Mouse (Mus musculus) adipocyte (in vitro differentiated cells): ENCODE results near the gene Gstp3.
"Not testable (repeated sequence)": the region's sequence is repeated elsewhere in the genome, so short reads cannot be mapped to it uniquely, and the experiment has no call there.

Experiments used
- DNase-seq: peaks from one replicate; pipeline ENCODE4 v3.0.0-alpha.2; 2016; ENCODE audit warnings: low spot score

Gstp3 gene

DNA sequence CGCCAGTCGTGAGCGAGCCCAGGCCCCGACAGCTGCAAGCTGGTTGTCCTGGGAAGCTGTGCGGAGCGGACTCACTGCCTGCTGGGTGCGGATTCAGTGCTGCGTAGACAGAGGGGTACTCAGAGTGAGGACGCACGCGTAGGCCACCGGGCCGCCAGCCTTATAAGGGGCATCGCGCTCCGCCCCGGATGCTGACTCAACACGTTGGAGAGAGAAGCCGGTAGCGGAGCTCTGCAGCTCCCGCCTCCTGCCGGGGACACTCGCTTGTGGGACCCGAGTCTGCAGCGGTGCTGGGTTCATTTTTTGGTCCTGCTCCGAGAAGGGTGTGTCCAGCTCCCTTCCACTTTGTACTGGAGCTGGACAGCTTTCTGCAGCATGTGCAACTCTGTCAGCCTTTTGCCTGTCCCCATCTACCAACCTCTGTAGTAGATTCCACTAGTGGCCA lies 21.6 kb downstream of the Gstp3 start, which contains the start of gene Gstp1:
Gene Gstp1, minus strand, starts transcription at position 198 of the 445 bp plus-strand sequence.
- peak; percentile 92 for DNase-seq

DNA sequence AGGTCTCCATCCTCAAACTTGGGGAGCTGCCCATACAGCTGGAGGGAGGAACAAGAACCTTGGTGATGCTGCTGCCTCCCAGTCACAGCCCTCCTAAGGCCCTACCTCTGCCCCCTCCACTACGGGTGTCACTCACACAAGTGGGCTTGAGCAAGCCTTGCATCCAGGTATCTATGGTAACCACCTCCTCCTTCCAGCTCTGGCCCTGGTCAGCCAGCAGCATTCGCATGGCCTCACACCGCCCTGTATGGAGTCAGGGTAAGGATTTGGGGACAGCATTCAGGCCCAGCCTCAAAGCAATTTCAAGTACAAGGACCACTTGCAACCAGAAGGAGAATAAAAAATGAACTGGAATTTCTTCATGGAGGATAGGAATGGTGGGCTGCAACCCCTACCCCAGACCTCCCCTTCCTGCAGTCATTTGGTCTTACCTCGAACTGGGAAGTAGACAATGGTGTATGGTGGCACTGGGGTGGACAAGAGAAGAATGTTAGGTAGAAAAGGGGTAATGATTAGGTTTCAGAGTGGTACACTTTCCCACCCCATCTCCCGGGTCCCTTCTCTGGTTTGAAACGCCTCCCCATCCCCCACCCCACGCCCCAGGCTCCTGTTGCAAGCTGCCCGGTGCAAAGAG lies 22.1 kb downstream of the Gstp3 start:
- not testable (repeated sequence) for DNase-seq

DNA sequence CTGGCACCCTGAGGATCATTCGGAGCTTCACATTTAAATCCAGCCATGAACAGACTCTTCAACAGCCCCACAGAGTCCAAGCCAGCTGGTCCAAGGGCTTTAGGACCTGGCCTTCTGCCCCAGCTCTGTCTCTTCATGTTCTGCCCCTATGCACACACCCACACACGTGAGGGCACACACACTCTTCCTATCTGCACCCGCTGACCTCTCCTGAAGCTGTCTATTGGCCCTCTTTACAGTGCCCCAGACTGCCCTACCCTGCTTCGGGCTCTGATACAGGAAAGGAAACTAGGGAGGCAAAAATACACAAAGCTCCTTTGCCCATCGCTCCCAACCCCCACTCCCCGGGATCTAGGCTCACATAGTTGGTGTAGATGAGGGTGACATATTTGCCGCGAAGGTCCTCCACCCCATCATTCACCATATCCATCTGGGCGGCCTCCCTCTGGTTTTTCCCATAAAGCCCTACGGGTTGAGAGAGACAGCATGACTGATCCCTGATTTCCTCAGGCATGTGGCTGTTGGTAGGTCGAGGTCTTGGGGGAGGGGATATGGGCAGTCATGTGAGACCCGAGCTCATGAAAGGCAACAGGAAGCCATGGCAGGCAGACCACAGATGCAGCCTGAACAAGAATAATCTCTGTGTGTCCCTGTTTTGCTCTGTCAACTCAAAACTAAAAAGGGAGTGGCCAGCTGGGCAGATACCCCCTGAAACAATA lies 22.9 kb downstream of the Gstp3 start:
- no peak for DNase-seq

DNA sequence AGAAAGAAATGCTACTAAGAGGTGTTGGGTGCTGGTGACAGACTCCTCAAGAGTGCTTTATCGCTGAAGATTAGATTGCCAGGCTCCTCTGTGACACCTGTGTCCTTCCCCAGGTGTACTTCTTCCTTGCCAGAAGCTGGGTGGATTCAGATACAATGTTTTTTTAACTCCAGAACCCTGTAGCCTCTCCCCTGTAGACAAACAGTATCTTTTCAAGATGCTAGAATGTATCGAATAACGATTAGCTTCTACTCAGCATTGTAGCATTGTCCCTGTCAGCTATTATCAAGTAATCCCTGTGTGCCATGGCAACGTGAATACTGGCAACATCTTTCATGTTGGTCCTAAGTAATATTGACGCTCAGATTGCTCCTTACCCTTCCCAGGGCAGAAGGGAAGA lies 25.6 kb downstream of the Gstp3 start:
- DNase-seq, result no peak

DNA sequence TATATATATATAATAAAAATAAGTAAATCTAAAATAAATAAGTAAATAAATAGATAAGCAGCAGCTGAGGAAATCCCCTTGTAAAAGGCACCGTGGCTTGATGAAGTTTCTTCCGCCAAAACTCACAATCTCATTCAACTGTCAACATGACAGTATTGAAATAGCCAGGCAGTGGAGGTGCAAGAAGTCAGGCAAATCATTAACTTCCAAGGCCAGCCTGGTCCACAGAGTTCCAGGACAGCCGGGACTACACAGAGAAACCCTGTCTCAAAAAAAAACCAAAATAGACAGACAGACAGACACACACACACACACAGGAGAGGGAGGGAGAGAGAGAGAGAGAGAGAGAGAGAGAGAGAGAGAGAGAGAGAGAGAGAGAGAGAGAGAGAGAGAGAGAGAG lies 26.1 kb downstream of the Gstp3 start:
- no peak for DNase-seq

DNA sequence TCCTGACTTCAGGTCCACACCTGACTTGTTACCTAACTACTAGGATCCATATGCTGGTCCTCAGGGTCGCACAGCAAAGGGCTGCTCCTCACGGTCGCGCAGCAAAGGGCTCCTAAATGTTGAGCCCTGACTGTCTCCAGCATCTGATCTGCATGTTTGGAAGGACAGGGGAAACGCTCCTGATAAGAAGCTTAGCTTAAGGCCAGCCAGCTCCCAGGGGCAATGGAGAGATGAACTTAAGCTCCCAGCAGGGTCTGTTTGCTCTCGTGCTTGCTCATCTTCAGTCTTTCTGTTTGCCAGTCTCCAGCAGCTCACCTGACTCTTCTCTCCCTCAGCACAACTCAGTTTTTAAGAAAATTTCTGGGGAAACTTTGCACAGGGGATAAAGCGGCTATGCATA lies 26.7 kb downstream of the Gstp3 start:
- no peak for DNase-seq

DNA sequence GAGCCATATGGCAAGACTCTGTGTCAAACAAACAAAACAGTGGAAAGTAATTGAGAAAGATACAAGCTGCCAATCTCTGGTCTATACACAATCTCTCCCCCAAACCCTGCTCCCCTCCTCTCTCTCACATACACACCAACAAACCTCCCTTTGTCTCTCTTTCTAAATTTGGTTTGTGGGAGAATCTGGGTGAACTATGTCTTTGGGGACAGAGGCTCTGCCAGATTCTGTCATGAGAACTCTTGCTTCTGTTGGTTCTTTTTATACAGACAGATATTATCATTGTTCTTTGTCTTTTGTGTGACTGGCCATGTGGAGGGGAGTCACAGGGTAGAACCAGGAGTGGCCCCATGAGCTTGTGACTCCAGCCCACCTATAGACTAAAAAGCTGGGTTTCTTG lies 31.8 kb downstream of the Gstp3 start:
- DNase-seq, result no peak

DNA sequence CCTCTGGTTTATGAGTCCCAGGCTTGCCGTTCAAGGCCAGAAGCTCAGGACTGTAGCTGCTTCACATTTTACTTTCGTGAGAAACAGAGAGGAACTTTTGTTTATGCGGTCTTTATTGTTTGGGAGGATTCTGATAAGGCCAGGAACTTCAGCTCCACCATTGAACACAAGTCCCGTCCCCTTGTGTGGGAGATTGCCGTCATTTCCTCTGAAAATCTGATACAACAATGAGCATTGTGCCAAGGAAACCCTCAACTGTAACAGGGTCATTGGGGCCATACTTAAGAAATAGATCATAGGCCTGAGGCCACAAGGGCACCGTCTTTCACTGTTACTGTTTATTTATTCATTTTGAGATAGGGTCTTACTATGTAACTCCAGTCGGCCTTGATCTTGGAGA lies 36.2 kb downstream of the Gstp3 start:
- DNase-seq, result no peak

DNA sequence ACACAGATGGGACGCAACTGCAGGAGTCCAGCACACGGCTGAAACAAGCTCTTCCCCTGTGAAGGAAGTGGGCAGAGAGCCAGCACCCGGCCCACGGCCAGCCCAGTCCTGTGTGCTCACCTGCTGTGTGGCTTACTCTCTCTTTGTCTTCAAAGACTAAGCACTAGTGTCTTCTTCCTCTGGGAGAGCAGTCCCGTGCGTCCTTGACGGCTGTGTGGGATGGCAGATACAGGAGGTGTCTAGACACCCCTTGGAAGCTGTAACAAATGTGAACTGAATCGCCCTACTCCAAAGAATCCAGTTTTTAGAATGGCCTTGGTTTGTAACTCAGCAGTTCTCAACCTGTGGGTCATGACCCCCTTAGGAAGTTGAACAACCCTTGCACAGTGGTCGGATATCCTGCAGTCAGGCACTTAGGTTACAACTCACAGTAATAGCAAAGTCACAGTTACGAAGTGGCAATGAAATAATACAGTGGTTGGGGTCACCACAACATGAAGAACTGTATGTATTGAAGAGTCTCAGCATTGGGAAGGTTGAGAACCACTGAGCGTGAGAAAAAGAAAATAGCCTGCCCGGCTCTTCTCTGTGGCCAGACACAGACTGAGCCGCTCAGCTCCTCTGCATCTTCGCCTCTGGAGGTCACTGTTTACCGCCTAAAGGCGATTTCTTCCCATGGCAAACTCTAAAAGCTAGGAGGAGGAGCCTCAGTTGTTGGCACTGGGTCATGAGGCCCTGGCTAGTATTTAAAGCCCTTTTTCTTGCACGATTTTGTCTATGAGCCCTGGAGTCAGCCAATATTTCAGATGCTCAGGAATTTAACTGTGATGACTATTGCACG lies 40.4 kb downstream of the Gstp3 start:
- DNase-seq, result peak; percentile 98

DNA sequence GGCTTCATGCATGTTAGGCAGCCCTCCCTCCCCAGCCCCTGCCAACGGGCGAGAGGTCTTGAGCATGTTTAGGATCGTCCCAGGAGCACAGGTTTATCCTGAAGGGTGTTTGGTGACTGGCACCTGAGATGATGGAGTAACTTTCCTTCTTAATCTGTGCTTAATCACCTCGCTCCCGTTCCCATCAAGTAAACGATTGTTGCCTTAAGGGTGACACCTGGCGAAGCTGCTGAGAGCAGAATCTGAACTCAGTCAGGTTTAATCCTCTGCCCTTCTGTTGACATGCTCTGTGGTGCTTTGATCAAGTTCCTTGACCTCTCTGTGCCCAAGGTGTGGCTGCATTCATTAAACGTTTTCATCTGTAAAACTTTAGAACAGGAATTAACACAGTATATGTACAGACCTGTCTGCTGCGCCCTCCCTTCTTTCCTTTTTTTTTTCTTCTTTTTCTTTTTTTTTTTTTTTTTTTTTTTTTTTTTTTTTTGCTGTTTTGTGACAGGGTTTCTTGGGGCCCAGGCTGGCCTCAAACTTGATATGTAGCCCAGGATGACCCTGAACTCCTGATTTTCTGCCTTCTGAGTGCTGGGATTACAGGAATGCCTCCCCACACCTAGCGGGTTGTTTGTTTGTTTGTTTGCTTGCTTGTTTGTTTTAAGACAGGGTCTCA lies 41.3 kb downstream of the Gstp3 start:
- no peak for DNase-seq

DNA sequence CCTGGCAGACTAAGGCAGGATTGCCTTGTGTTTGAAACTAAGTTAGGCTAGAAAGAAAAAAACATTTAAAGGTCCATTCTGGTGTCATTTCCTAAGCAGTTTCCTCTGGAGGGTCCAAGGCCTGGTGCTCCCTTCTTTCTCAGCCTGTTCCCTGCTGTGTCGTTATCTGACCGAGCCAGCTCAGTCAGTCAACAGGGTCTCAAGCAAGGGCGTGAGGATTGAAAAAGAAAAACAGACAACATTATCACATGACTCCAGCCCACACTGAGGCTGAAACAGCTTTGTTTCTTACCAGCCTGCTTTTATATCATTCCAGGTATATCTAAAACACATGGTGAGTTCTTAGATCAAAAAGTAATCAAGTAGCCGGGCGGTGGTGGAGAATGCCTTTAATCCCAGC lies 43.7 kb downstream of the Gstp3 start:
- DNase-seq, result no peak

DNA sequence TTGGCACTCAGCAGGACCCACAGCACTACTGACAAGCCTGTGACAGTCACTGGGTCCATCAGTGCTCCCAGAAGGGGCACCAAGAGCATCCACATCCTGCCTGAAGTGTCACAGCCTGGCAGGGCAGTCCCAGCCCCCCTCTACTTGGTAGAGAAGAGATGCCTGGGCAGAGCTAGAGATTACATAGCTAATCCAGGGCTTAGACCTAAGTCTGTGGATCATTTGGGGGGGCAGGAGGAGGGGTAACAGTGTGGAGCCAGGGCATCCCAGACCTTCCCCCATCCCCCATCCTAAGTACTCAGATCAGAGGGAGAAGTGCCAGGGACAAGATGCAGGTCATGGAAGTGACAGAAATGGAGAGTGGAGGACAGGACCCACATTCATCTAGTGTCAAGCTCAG lies 44.6 kb downstream of the Gstp3 start:
- no peak for DNase-seq

DNA sequence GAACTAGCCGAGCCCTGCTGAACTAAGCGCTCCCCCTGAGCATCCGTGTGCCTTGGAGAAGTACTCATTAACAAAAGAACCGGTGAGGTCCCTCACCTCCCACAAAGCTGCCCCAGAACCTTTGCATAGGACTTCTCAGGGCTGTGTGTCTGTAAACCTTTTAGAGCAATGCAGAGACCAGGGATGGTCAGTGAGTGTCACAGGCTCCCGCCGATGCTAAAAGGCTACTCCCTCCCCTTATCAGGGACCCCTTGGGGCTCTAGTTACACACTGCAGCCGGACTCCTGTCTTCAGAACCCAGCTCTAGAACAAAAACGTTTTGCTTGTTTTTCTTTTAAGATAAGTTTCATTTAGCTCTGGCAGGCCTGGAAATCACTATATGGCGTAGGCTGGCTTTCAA lies 46.3 kb downstream of the Gstp3 start:
- DNase-seq, result no peak

DNA sequence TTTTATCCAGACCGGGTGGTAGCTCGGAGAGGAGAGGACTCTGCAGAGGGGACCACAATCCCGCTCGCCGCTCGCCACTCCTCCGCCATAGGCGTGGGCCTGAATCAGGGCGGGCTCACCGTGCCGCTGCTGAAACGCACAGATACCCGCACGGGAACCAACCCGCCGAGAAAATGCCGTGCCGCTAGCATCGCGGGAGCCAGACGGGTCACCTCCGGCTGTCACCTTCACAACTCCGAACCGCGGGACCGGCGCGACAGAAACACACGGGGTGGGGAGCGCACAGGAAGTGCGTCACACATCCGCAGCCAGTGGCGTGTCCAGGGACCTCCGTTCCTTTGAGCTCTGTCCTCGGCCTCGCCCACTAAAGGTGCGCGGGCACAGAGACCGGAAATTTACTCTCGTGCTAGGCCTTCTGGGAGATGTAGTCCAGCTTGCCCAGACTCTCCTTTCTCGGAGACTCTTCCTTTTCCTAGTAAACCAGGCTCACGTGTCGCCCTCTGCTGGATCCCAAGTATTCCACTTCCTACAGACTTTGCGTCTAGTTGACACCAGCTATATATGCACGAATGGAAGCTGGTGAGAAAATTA lies 46.8 kb downstream of the Gstp3 start, which contains the start of gene Ndufv1:
Gene Ndufv1, minus strand, starts transcription at position 375 of the 591 bp plus-strand sequence.
- peak; percentile 100 for DNase-seq

DNA sequence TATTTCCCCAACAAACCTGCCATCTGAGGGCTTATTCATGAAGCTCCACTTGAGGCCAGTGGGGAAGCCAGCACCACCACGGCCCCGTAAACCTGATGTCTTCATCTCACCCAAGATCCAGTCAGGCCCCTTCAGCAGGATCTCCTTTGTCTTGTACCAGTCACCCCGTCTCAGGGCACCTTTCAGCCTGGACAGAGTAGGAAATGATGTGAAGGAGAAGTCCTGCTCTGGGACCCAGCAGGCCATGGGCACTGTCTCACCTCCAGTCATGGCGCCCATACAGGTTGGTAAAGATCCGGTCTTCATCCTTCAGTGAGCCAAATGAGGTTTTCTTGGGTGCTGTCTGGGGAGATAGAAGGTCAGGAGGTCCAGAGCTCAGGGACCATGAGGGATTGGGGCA lies 48.3 kb downstream of the Gstp3 start:
- no peak for DNase-seq
